Mouse (Mus musculus) layer of hippocampus, postnatal 36 days (tissue): ENCODE results near the gene Xrcc4. TPM values are rescaled to one million over a fixed set of nuclear protein-coding genes. Genes with fewer than 3 reads are reported as not detected.

Source experiments
- DNase-seq, 2 experiments: peaks; one replicate each; pipeline ENCODE4 v3.0.0; 2022
- total RNA-seq, 2 experiments: library from RNA; stranded (reverse); gene quantifications; 2 replicates each; pipeline ENCODE4 v1.2.3; 2021

Gene Xrcc4
- total RNA-seq, 2 experiments from 2014 or later: 12.7 to 15.8 TPM

DNA sequence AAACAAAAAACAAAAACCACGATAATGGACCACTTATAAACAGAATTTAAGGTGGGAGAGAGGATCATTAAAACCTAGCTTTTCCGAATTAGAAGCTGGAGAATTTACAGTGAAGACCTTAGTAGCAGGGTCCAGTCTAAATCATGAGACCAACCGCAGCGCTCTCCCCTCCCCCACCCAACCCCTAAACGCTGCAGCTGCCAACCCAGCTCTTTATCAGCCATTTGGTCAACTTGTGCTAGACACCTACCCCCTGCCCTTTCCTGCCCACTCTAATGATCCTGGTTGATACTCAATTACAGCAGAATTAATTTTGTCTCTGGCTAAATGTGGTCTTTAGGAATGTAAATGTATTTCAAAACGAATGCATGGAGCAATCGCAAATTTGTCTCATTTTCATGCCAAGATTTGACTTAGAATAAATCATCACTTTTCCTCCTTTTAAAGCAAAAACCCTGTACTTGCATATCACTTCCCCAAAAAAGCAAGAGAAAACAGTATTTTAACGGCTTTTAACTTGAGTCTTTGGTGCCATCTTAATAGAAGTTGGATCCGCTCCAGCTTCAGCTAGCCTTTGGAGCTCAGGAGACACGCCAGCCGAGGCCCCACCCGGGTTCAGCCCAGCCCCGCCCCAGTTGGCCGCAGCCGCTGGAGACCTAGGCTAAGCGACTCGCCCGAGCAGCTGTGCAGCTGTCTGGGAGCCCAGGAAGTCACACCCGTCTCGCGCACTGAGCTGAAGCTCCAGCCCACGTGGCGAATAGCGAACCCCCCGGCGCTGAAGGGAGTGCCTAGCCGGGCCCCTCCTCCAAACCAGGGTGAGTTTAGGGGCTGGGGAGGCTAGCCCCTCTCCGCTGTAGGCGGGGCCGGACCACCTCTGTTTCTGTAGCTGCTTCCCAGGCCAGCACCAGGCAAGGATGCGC, 350.4 kb downstream of the Xrcc4 start:
- DNase-seq: peak; percentile 53 to 55

DNA sequence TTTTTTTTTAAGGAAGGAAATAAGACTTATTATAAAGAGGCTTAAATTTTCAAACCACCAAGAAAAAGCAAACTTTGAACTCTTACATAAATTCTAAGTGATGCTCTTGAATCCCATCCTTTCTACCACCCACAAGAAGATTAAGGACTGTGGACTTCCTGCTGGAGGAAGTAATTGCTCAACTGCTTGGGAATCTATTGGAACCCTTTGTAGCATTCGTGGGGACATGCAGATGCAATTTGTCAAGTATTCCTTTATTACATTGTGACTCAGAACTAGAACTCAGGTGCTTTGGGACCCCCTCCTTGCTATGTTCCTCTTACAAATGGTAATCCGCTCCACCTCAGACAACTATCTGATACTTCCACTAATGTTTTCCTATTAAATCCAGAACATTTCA, 351.1 kb downstream of the Xrcc4 start:
- DNase-seq: no peak

DNA sequence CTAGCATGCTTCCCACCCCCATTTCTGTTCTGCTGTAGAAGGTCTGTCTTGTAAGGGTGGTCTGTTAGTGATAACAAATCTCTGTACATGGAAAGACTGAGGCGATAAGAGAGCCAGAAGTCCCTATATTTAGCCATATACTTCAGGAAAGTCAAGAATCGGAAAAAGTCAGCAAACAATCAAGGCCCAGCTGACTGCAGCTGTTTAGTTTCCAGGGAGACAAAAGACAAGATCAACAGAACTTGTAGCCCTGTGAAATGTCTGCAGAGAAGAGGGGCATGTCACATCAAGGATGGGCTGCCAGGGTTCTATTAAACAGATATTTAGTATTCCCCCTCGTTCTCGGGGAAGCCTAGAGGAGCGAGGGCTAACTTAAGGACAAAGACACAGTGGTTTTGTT, 354.3 kb downstream of the Xrcc4 start:
- DNase-seq: no peak

DNA sequence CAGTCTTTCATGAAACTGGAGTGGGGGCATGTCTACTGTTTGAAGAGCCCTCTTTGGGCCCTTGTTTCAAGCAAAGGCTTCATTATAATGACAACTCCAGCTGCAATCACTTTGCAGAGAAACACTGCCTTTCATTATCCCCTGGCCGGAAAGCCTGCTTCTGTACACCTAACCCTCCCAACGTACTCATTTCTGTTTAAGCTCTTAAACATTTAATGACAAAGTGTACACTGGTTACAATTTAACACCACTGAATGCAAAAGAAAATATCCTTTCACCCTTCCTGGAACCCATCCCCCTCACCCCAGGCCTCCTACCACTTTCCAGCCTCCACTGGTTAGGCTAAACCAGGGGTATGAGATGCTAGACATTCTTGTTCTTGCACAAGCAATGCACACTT, 362.9 kb downstream of the Xrcc4 start:
- no peak for DNase-seq

Other genes starting within 250 kb of the Xrcc4 start
- gene Tmem167, start 485 bp downstream of the Xrcc4 start, total RNA-seq: 10 to 100 TPM; 23.4 to 24.9 TPM